Mouse (Mus musculus) cerebellum, adult 2 months (tissue): ENCODE results near the gene Pcgf6. TPM values are rescaled to one million over a fixed set of nuclear protein-coding genes. Genes with fewer than 3 reads are reported as not detected.
A peak's percentile ranks its signal among the peaks of the same experiment; 100 is the strongest.

ENCODE experiments used
- DNase-seq, 2 experiments: peaks; one replicate each; pipeline ENCODE4 v3.0.0; 2021
- H3K27ac ChIP-seq: fragments of 200-500 bp; 2 replicates; pipeline ENCODE4 v1.5.1; 2012; ENCODE audit warnings: low read length, control low read depth, inconsistent platforms; ENCODE audit not compliant: insufficient read depth
- H3K27me3 ChIP-seq: fragments of 200-500 bp; 2 replicates; pipeline ENCODE4 v1.6.1; 2012; ENCODE audit warnings: inconsistent platforms, mild to moderate bottlenecking, low read length, moderate library complexity; ENCODE audit not compliant: control insufficient read depth, insufficient read depth
- H3K4me1 ChIP-seq: fragments of 200-500 bp; 2 replicates; pipeline ENCODE4 v1.6.1; 2011; ENCODE audit warnings: low read length; ENCODE audit not compliant: control insufficient read depth, insufficient read depth
- H3K4me3 ChIP-seq: fragments of 200-500 bp; replicated peaks from 2 replicates; pipeline ENCODE3; 2011; ENCODE audit warnings: mild to moderate bottlenecking, low read depth, low read length, control low read depth; ENCODE audit not compliant: insufficient read depth
- CTCF ChIP-seq: fragments of 200-500 bp; IDR thresholded peaks from 2 replicates; pipeline ENCODE4 v1.5.1; 2011; ENCODE audit warnings: low read depth, mild to moderate bottlenecking, control low read depth, low read length, moderate library complexity, borderline replicate concordance; ENCODE audit not compliant: insufficient read depth
- POLR2A ChIP-seq: fragments of 200-500 bp; IDR thresholded peaks from 2 replicates; pipeline ENCODE4 v1.6.1; 2011; ENCODE audit warnings: low read length, control low read depth, borderline replicate concordance; ENCODE audit not compliant: insufficient read depth
- WGBS: fragments of 180-500 bp; shearing (Covaris S2); methylation state at CpG from one replicate; pipeline ENCODE4 v1.1.7; 2018; 5-methylcytosine and 5-hydroxymethylcytosine counted together
- polyA plus RNA-seq: library from polyadenylated mRNA; depleted of rRNA; stranded (reverse); fragments of >200 nt; gene quantifications from 2 replicates; pipeline ENCODE4 v1.2.3, GENCODE M21; 2012

The Pcgf6 gene
- polyA plus RNA-seq, 1 experiment, result 40.9 TPM

DNA sequence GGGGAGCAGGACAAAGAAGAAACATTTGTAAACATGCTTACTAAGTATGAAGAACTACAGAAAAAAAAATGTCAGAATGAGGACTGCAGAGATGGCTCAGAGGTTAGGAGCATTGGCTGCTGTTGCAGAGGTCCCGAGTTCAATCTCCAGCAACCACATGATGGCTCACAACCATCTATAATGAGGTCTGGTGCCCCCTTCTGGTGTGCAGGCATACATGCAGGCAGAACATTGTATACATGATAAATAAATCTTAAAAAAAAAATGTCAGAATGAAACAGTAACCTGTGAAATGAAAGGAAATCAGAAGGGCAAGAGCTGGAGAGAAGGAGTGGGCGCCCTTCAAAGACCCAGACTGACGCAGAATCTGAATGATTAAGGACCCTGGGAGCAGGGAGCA lies 15.2 kb upstream of the Pcgf6 start:
- H3K27me3 ChIP-seq, result no peaks in the 10 kb centered on the region
- no peak for DNase-seq
- peaks cover 3% of the 10 kb centered on the region; the same call in 1 of the 2 replicates for H3K4me1 ChIP-seq
- no peak overlapping the region for H3K27ac ChIP-seq
- WGBS, result 86% methylated on average over 3 of the region's 3 CpGs
- TF ChIP-seq CTCF (no peak), POLR2A (no peak)
- no peak overlapping the region for H3K4me3 ChIP-seq

DNA sequence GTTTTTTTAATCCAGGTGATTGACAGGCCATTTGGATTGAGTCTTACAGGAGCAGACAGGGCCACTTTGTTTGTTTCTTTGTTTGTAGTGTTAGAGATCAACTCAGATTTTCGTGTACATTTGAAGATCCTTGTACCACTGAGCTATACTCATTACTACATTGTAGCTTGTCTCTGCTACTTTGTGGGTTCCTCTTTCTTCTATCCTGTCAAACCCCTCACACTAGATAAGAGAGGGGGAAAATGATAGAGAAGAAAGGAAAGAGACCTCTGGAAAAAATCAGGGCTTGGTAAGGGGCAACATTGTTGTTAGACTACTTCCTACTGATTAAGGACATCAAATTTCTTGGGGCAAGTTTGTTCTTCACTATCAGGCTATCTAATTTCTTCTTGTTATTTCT lies 7.0 kb upstream of the Pcgf6 start:
- Histone ChIP-seq H3K27me3 (no peaks in the 10 kb centered on the region), H3K4me1 (no peaks in the 10 kb centered on the region), H3K27ac (no peak overlapping the region), H3K4me3 (no peak overlapping the region)
- 57% methylated on average over 1 of the region's 1 CpGs for WGBS
- no peak for TF ChIP-seq CTCF
- no peak for TF ChIP-seq POLR2A
- no peak for DNase-seq

DNA sequence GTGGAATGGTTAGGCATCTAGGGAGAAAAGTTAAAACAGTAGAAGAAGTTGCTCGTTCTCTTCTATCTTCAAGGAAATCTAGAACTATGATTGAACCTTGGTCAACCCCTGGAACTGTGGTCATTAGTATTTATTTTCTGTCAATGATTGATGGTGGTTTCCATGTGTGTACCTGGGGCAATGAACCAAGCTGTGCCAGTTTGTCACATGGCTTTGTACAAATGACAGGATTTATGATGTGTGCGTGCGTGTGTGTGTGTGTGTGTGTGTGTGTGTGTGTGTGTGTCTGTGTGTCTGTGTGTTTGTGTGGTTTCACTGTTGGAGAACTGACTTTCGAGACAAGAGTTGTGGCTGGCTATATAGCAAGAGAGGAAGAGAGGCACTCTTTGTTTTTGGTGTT lies 2.8 kb upstream of the Pcgf6 start:
- H3K27ac ChIP-seq, result no peak overlapping the region
- 92% methylated on average over 4 of the region's 4 CpGs for WGBS
- DNase-seq, result no peak
- TF ChIP-seq CTCF (no peak), POLR2A (no peak)
- no peaks in the 10 kb centered on the region for H3K27me3 ChIP-seq
- no peak overlapping the region for H3K4me3 ChIP-seq
- H3K4me1 ChIP-seq, result 0 out of 2 replicates have a peak, but pooled peaks cover 4% of the 10 kb centered on the region

DNA sequence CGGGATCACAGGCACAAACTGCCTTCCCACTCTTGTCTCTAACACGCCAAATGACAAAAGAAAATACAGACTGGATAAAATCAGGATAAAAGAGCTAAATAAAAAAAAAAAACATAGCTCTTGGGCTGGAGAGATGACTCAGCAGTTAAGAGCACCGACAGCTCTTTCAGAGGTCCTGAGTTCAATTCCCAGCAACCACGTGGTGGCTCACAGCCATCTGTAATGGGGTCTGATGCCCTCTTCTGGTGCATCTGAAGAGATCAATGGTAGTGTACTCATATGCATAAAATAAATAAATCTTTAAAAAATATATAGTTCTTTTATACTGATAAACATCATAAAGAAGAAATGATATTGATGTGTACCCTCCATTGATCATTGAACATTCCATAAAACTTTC lies 2.2 kb upstream of the Pcgf6 start:
- TF ChIP-seq POLR2A (no peak), CTCF (no peak)
- 0 out of 2 replicates have a peak, but pooled peaks cover 4% of the 10 kb centered on the region for H3K4me1 ChIP-seq
- DNase-seq, result no peak
- no peaks in the 10 kb centered on the region for H3K27me3 ChIP-seq
- 85% methylated on average over 4 of the region's 4 CpGs for whole genome bisulfite sequencing
- H3K4me3 ChIP-seq, result no peak overlapping the region
- H3K27ac ChIP-seq, result no peak overlapping the region

DNA sequence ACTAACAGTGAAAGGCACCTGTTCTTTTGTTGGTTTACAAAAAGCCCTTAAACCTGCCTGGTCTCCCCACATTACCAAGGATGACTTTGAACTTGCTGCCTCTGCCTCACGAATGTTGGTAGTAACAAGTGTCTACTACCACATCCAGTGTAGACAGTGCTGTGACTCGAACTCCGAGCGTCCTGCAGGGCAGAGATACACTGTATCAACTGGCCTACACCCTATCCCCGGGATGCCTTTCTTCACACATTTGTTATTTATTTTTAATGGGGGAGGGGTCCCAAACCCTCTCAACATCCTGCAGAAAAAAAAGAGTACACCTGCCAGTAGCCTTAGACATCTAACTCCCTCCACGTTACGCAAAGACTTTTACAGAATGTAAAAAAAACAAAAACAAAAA lies 866 bp downstream of the Pcgf6 start:
- DNase-seq, result no peak
- Histone ChIP-seq H3K4me3 (peak overlapping the region; percentile 61), H3K27ac (no peak overlapping the region), H3K4me1 (0 out of 2 replicates have a peak, but pooled peaks cover 4% of the 10 kb centered on the region), H3K27me3 (no peaks in the 10 kb centered on the region)
- TF ChIP-seq POLR2A (no peak), CTCF (no peak)
- WGBS, result 4% methylated on average over 7 of the region's 7 CpGs

DNA sequence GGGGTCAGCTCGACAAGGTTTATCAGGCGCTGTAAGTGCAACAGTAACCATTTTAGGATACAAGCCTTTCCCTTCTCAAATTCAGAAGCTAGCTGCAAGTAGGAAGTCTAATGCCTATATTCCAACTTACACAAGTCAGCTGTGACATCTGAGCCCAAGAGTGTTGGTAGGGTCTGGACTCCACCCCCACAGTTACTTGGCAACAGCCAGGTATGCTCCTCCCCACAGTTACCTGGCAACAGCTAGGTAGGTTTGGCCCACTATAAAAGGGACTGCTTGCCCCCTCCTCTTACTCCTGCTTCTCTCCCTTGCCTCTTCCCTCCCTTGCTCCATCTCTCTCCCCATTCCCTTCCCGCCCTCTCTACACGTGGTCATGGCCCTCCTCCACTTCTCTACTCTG lies 1.6 kb downstream of the Pcgf6 start:
- Histone ChIP-seq H3K4me1 (0 out of 2 replicates have a peak, but pooled peaks cover 4% of the 10 kb centered on the region), H3K27ac (no peak overlapping the region), H3K4me3 (no peak overlapping the region), H3K27me3 (no peaks in the 10 kb centered on the region)
- WGBS, result 69% methylated on average over 4 of the region's 4 CpGs
- TF ChIP-seq POLR2A, result no peak
- no peak for TF ChIP-seq CTCF
- DNase-seq, result no peak

DNA sequence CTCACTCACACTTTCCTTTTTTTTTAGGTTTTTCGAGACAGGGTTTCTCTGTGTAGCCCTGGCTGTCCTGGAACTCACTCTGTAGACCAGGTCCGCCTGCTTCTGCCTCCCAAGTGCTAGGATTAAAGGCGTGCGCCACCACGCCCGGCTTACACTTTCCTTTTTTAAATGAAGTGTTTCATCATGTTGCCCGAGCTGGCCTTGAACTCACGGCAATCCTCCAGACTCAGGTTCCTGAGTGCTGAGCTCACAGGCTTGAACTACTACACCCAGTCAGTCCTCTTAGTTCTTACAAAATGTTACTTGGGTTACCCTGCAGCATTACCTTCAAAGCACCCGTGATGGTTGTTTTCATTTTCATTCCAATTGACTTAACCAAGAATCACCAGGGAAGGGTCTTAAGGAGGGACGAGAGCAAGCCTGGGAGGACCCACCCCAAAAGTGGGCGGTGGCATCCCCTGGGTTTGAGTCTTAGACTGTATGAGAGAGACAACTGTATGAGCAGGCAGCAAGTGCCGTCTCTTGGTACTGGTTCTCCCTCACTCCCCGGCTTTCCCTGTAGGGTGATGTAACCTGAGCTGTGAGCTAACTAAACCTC lies 3.4 kb downstream of the Pcgf6 start:
- Histone ChIP-seq H3K4me3 (no peak overlapping the region), H3K27me3 (no peaks in the 10 kb centered on the region), H3K4me1 (0 out of 2 replicates have a peak, but pooled peaks cover 4% of the 10 kb centered on the region), H3K27ac (no peak overlapping the region)
- no peak for DNase-seq
- 90% methylated on average over 13 of the region's 13 CpGs for WGBS
- TF ChIP-seq POLR2A (no peak), CTCF (no peak)

DNA sequence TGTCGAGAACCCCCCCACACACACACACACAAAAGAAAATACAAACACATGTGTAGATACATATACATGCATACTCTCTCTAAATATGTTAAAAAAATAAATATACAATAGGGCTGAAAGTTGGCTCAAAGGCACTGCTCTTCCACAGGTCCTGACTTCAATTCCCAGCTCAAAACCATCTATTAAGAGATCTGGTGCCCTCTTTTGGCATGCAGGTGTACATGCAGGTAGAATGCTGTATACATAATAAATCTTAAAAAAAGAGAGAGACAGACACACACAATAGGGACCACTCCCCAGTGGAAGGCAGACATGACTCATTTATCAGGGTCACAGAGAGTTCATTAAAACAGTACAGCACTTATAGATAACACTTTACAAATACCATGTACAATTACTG lies 4.4 kb downstream of the Pcgf6 start:
- Histone ChIP-seq H3K4me3 (no peak overlapping the region), H3K4me1 (peaks cover 4% of the 10 kb centered on the region; the same call in 1 of the 2 replicates), H3K27me3 (no peaks in the 10 kb centered on the region), H3K27ac (no peak overlapping the region)
- TF ChIP-seq CTCF (no peak; the same call in 1 of the 2 replicates), POLR2A (no peak)
- DNase-seq, result no peak
- WGBS, result 100% methylated on average over 1 of the region's 1 CpGs

DNA sequence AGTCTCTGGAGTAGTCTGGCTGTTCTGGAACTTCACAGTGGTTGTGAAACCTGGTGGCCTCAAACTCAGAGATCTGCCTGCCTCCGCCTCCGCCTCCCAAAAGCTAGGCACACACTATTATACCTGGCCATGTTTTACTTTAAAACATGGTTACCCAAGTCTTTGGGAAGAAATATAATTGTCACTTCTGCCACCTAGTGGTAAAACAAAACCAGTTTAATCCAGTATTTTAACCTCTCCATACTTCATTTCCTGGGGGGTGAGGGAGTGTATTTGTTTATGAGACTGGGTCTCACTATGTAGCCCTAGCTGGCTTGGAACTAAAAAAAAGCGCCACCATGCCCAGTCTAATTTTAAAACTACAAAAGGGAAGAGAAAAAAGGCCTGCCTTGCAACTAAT lies 7.1 kb downstream of the Pcgf6 start:
- Histone ChIP-seq H3K27me3 (no peaks in the 10 kb centered on the region), H3K27ac (no peak overlapping the region), H3K4me3 (no peak overlapping the region), H3K4me1 (no peaks in the 10 kb centered on the region; the same call in 1 of the 2 replicates)
- TF ChIP-seq CTCF (0 out of 2 replicates have a peak, but pooled peaks have one; percentile 11), POLR2A (no peak)
- no peak for DNase-seq
- 87% methylated on average over 3 of the region's 3 CpGs for WGBS
